Mouse (Mus musculus): ENCODE data around the gene Neurl1a.

Neurl1a gene

DNA sequence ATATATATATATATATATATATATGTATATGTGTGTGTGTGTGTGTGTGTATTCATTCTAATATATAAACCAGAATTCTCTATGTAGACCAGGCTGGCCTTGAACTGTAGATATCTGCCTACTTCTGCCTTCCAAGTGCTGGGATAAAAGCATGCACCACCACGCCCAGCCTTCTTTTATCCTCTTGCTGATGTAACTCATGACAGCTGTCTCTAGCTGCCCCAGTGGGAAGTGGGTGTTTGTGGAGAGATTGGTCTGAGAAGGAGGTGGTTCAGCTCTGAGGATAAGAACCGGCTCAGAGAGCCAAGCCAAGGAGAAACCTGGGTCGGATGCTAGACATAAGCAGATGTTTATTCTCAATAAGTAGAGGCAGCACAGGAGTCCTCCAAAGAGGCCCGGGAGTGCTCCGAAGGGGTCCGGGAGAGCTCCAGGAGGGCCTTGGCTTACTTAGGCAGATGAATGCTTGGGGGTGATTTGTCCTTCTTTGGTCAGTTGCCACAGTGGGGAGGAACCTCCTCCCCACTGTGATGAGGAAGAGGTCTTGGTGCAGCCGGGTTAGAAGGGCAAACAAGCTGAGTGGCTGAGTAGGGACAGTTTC lies 10.9 kb upstream of the Neurl1a start:
- in situ Hi-C loops (cut with MseI, MboI): loop anchor here in 1 of 2 experiments (5.0 kb wide), 1 partner anchor 45 kb away; no protein-coding TSS in a partner anchor

DNA sequence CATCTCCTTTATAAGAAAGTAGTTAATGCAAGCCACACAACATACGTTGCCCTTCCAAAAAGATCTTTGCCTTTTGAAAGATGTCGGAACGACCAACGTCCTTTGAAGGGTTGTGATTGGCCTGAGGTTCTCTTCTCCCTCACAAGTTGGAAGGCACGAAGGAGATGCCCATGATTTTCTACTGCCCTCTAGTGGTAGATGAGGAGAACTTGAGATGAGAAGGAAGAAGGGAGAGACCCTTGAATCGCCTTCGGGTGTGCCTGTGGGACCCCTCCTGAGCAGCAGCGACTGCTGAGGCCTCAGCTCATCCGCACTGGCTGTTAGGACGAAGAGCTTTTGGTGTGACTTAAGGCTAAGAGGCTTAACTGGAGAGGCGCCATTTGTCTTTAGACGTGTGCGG lies 10.4 kb upstream of the Neurl1a start:
- in situ Hi-C loops (cut with MseI, MboI): loop anchor here in 1 of 2 experiments (5.0 kb wide), 1 partner anchor 46 kb away; no protein-coding TSS in a partner anchor

DNA sequence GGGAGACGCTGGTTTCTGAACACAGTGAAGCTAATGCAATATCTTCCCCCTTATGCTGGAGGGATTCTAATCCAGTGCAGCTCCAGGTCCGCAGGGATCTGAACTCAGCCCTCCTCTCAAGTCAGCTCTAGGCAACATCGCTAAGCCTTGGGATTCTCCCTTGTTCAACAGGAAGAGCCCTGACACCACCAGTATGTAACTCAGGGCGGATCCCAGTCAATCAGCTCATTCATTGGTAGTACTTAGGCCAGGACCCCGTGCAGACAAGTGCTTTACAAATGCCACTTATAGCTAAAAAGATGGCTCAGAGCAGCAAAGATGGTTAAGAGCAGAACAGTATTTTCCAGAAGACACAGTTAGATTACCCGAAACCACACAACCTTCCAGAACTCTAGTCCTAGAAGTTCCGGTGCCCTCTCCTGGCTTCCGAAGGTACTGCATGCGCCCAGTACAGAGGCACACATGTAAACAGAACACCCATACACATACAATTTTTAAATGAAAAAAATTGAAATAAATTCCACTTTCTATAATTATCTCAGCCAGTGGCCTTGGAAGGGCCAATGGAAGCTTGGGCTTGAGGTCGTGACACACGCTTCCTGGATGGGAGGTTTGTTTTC lies 9.7 kb upstream of the Neurl1a start:
- in situ Hi-C loops (cut with MseI, MboI): loop anchor here in 1 of 2 experiments (5.0 kb wide), 1 partner anchor 47 kb away; no protein-coding TSS in a partner anchor

DNA sequence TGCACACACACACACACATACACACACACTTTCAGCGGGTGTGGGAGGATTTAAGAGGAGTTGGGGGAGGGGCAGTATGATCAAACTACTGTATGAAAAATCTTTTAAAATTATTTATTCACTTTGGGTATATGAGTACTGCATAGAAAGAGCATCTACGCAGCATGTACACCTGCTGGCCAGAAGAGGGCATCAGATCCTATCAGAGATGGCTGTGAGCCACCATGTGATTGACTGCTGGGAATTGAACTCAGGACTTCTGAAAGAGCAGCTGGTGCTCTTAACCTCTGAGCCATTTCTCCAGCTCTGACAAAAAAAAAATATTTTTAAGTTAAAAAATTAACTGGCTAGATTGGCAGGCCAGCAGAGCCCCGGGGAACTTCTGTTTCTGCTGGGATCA lies 4.1 kb upstream of the Neurl1a start:
- in situ Hi-C loops (cut with MseI, MboI): loop anchor here in 1 of 2 experiments (10.0 kb wide), 1 partner anchor 80 kb away; no protein-coding TSS in a partner anchor

DNA sequence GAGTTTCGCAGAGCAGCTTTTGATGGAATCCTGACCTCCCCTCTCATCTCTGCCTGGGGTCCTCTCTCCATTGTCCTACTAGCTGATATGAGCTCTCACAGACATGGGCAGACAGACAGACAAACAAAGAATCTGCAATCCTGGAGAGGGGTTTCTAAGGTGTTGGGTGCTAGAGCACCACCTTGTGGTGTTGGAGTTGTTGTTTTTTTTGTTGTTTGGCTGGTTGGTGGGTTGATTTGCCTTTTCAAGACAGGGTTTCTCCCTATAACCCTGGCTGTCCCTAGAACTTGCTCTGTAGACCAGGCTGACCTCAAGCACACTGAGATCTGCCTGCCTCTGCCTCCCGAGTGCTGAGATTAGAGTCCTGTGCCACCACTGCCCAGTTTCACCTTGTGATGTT lies 3.1 kb upstream of the Neurl1a start:
- in situ Hi-C loops (cut with MseI, MboI): loop anchor here (5.0 to 10.0 kb wide), 2 partner anchors 79 to 82 kb away; no protein-coding TSS in a partner anchor

DNA sequence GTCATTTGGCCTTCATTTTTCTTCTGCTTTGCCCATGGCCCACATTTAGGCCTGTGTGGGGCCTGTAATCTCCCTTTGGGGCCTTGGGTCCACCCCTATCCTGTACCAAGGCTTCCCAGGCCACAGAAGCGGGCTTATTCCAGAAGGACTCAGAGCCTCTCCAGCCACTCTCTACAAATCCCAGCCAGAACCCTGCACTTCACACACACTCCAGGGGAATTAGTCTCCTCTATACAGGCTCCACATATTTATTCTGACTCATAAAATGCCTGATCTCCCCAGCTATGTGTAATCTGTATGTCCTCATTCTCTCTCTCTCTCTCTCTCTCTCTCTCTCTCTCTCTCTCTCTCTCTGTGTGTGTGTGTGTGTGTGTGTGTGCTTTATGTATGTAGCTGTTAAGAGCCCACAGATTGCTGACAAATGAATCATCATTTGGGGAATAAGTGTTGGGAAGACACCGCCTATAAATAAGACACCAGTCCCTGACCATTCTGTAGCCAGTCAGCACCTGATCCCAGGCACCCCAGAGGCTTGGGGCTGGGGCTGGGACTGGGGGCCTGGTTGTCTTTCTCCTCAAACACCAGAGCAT lies 1.6 kb upstream of the Neurl1a start:
- in situ Hi-C loops (cut with MseI, MboI): loop anchor here (5.0 to 10.0 kb wide), 2 partner anchors 78 to 80 kb away; no protein-coding TSS in a partner anchor

DNA sequence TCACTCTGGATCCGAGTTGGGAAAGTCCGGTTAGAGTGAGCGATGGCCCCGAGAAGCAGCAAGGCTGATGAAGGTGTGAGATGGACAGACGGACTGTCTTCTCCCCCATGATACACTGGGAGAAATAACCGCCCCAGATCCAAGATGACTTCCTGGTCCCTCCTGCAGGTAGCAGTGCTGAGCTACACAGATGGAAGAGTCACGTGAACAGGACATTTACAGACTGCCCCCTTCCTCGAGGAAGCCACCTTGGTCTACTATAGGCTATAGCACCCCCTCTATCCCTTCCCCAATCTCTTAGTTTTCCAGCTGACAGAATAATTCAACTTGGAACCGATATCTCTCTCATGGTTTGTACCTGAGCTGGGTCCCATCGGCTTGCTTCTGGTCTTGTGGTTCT lies 619 bp upstream of the Neurl1a start:
- in situ Hi-C loops (cut with MseI, MboI): loop anchor here (5.0 to 10.0 kb wide), 2 partner anchors 77 to 79 kb away; no protein-coding TSS in a partner anchor

DNA sequence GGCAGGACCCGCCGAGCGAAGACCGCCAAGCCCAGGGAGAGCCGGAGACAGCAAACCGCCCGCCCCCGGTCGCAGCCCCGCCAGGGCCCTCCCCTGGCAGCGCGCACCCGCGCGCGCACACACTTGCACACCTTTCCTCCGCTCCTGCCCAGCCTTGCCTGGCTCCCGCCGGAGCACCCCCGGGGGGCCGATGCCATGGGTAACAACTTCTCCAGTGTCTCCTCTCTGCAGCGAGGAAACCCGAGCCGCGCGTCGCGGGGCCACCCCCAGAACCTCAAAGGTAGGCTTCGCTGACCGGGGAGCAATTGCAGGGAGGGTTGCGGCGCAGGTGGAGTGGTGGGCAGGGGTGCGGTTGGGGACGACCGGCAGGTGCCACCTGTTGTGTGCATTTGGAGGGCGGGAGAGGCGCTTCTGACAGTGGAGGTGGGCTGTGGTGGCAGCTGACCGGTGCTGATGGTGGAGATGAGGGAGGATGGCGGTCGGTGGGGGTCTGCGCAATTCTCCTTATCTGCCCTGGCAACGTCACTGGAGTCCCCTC lies 721 bp downstream of the Neurl1a start:
- in situ Hi-C loops (cut with MseI, MboI): loop anchor here (5.0 to 10.0 kb wide), 2 partner anchors 75 to 78 kb away; no protein-coding TSS in a partner anchor

DNA sequence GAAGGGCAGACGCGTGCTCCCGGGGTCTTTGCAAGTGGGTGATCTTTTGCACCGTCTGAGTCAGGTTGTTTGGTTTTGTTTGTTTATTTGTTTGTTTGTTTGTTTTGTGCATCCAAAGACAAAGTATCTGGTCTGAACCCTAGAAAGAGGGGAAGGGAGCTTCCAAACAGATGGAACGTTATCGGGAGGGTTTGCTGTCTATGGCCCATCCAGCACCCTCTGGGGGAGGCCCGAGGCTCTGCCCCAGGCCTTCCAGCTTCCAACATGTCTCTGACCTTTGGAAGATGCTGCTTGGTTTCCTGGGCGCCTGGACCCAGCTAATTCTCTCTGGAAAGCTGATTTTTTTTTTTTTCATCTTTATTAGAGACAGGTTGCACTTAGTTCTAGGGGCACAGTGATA lies 1.4 kb downstream of the Neurl1a start:
- in situ Hi-C loops (cut with MseI, MboI): no loop called here

DNA sequence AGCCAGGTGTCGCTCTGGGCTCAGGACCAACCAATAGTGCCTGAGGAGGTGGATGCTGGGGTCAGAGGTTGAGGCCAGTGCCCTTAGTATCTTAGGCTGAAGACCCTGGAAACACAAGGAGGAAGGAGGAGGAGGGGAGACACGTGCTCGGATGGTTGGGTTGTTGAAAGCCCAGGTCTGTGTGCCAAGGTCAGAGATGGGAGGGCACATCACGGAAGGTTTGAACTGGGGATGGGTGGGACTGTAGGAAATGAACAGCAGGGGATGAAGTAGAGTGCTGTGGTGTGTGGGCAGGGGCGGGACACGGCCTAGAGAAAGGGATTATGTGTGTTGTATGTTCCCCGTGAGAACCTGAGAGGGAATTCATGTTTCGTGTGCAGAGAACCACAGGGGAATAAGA lies 5.6 kb downstream of the Neurl1a start:
- in situ Hi-C loops (cut with MseI, MboI): no loop called here

DNA sequence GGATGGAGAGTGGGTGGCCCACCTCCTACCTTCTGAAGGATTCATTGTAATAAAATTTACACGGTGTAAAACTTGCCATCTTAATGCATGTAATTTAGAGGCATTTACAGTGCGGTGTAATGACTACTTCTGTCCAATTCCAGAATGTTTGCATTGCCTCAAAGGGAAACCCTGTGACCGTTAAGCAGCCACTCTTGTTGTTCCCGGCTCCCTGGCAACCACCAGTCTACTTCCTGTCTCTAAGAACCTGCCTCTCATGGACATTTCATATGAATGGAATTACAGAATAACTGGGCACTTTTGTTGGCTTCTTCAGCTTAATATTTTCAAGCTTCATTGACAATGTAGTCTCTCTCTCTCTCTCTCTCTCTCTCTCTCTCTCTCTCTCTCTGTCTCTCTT lies 6.1 kb downstream of the Neurl1a start:
- in situ Hi-C loops (cut with MseI, MboI): no loop called here

DNA sequence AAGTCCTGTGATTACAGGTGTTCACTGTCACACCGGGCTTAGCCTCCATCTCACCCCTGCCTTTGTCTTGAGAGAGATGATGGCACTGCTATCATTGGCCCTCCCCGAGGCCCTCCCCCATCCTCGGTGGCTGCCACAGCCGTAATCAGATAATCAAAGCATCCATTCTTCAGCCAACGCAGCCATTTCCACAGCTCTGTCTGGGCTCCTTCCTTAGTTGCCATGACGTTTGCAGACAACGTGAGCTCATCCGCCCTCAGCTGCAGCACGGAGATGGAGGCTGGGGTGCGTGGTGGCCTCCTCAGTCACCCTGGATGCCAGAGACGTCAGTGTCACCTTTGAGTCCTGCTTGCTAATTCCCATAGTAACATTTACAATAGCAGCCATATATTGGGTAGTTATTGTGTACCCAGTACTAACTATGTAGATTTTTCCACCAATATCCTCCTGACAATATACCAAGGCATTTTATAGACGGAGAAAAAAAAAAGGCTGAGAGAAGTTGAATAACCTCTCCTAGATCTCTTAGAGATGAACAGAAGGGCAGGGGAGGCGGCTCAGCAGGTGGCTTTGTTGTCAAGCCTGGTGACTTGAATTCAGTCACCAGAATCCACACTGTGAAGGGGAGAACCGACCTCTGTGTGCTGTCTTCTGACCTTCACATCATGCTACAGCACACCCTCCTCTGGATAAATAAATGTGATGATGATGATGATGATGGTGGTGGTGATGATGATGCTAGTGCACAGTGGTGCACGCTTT lies 8.1 kb downstream of the Neurl1a start:
- in situ Hi-C loops (cut with MseI, MboI): no loop called here

DNA sequence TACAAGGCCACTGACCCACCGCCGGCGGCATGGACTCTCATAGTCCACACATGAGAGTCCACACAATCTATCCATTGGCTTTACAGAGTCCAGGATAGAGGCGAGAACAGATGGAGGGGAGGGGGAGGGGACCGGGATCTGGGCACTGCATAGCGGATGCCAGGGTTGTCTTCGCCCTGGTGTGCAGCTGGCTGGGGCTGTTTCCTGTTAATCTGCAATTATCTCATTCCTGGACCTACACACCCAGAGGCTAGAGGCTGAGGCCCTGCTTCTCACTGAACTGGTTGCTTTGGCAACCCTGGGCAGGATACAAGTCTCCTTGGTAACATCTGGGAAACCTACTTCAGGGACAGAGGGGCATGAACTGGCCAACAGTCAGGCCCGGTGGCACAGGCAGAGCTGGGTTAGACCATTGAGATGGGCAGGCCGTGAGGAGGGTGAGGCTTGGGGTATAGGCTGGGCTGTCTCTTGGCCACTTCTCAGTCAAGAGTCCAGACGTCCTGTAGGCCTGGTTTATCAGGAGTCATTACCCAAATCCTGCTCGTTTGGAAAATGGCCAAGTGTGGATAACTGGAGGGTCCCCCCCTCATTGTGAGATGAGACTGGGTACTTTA lies 10.0 kb downstream of the Neurl1a start:
- in situ Hi-C loops (cut with MseI, MboI): no loop called here

DNA sequence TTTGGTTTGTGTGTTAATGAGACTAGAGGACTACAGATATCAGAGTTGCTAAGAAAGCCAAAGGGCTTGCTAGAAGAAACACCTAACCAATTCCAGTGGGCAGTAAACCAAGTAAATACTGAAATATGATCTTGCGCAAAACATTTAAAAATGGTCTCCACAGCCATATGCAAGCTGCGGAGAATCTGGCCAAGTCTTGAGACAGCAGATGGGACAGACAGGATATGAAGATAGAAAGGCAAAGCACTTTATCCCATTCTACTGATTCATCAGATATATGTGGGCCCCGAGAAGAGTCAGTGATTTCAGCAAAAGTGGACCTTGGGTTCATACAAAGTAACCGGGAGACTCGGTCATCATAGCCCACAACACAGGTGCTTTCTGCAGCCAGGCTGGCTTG lies 13.5 kb downstream of the Neurl1a start:
- in situ Hi-C loops (cut with MseI, MboI): no loop called here

DNA sequence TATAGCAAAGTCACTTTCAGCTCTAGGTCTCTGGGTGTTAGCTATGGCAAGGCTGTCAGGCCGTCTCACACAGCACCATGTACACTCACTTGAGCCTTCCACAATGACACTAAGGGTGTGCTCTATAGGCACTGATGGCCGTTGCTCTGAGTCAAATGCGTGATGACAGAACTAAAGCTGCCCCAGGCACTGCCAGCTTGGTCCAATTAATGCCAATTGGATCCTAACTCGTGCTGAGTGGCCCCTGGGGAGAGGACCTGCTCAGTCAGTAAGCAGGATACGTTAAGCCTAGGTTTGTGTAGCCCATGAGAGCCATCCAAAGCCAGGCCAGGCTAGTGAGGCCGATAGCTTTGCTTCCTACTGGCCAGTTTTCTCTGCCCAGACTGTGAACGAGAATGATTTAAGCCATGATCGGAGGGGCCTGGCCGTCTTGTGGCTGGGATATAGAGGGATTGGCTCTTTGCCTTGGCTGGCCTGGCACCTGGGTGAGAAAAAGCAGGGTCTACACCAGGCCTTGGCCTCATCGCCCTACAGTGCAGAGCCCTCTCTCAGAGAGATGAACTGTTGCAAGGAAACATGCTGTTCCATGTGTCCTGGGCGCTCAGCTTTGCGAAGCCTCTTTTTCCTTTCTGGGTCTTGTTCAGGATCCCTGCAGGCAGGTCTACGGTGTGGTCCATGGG lies 20.2 kb downstream of the Neurl1a start:
- in situ Hi-C loops (cut with MseI, MboI): no loop called here

DNA sequence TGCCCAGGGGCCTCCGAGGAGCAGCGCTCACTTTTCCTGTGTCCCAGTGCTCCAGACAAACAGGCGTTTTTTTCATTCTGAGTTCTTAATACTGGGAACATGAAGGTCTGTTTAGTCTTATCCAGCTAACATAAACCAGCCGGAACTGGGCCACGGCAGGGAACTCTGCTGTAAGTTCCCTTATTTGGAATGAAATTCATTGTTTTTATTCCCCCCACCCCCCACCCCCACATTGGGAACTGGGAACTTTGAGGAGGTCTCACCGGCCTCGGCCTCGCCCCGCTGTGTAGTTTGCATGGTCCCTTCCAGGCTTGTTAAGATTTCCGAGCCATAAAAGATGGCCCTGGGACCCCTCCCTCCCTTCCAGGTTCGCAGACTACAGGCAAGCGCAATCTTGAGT lies 23.4 kb downstream of the Neurl1a start:
- in situ Hi-C loops (cut with MseI, MboI): no loop called here

DNA sequence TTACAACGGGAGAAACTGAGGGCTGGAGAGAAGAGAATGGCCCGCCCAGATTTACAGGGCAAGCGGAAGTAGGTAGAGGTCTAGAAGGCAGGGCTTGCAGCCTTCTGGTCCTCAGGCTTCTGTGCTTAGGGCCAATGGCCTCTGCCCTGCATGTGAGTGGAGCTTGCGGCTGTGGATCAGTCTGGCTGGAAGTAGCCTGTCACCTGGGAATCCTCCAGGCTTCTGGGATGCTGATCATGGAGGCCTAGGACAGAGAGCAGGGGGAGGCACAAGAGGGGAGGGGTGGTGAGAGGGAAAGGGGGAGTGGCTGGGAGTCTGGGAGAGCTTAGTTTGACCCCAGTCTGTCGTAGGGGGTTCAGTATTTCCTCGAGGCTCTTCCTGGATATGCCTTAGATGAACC lies 23.8 kb downstream of the Neurl1a start:
- in situ Hi-C loops (cut with MseI, MboI): no loop called here

DNA sequence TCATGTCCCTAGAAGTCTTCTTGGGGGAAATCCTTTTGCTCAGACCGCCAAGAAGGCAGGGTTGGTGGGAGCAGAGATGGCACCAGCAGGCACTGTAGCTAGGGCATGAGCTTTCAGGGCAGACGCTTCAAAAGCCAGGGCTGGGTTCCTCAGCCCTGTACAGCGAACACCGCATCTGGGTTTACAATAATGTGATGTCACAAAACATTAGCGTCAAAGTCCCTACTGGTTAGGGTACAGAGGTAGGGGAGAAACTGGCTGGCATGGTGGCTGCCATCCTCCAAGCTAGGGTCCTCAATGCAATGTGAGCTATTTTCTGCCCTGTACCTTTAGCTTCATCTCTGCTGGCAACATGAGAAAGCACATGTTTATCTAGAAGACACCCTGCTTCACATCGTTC lies 24.4 kb downstream of the Neurl1a start:
- in situ Hi-C loops (cut with MseI, MboI): no loop called here

DNA sequence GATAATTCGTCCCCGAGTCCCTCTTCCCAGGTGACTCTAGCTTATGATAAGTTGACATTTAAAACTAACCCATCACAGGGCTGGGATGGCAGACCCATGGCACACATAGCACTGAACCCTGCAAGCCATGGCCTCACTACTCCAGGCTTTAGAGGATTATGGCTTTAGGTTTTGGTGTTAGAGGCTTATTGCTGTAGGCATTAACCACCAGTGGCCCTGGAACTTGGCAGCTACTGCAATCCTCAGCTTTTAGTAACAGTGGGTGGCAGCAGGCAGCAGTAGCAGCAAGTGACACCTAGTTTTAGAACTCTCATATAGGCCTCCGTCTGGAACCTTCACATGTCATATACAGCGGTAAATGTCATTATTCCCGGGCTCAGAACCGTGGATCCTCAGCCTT lies 26.0 kb downstream of the Neurl1a start:
- in situ Hi-C loops (cut with MseI, MboI): no loop called here

DNA sequence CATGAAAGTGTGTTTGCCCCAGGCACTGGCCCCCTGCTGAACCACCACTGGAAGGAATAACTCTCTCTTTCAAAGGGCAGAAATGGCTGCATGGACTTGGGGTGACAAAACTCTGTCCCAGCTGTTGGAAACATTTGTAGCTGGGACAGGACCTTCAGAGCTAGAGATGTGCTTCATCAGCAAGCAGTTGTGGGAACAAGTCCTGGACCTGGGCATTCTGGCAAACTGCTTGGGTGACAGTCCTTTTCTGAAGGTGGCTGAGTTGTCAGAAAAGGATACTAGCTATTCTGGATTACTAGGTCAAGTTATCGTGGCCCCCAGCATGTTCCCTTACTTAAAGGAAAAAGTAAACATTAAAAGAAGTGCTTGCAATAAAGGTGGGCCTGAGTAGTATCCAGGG lies 27.5 kb downstream of the Neurl1a start:
- in situ Hi-C loops (cut with MseI, MboI): no loop called here

DNA sequence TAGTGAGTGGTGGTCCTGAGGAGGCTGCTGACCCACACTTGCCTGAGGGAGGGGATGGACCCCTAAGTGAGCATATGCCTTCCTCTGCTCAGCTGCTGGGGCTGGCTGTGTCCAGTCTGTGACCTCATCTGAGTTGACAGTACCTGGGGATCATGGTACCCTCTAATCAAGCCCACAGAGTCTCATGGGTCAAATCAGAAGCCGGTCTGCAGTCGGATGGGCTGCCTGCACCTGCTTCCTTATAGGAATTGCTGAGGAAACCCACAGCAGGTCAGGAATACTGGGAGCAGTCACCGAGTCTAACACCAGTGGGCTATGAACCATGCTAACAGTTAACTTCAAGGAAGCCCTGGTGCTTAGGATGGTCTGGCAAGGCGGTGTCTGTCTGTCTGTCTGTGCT lies 31.8 kb downstream of the Neurl1a start:
- in situ Hi-C loops (cut with MseI, MboI): no loop called here
